Mouse (Mus musculus) bone marrow, adult 2 months (tissue): ENCODE measurements around the gene Usp17lb. TPM values are rescaled to one million over a fixed set of nuclear protein-coding genes. Genes with fewer than 3 reads are reported as not detected.
"Not testable (repeated sequence)": the region's sequence is repeated elsewhere in the genome, so short reads cannot be mapped to it uniquely, and the experiment has no call there.

Source experiments
- H3K27ac ChIP-seq: fragments of 200-500 bp; 2 replicates; pipeline ENCODE4 v1.5.1; 2012; ENCODE audit warnings: low read depth, mild to moderate bottlenecking, control low read depth, inconsistent platforms, low read length; ENCODE audit not compliant: control insufficient read depth, poor library complexity, insufficient read depth
- H3K4me1 ChIP-seq: fragments of 200-500 bp; 2 replicates; pipeline ENCODE4 v1.6.1; 2011; ENCODE audit warnings: low read length; ENCODE audit not compliant: control insufficient read depth, insufficient read depth
- H3K4me3 ChIP-seq: fragments of 200-500 bp; replicated peaks from 2 replicates; pipeline ENCODE3; 2011; ENCODE audit warnings: mild to moderate bottlenecking, low read depth, low read length, control low read depth; ENCODE audit not compliant: control insufficient read depth
- CTCF ChIP-seq: fragments of 200-500 bp; IDR thresholded peaks from 2 replicates; pipeline ENCODE4 v1.5.1; 2011; ENCODE audit warnings: low read length, control low read depth; ENCODE audit not compliant: control insufficient read depth, insufficient read depth
- POLR2A ChIP-seq: fragments of 200-500 bp; IDR thresholded peaks from 2 replicates; pipeline ENCODE4 v1.6.1; 2011; ENCODE audit warnings: low read depth, mild to moderate bottlenecking, control low read depth, low read length, borderline replicate concordance; ENCODE audit not compliant: control insufficient read depth
- WGBS: fragments of 180-500 bp; shearing (Covaris S2); methylation state at CpG from one replicate; pipeline ENCODE4 v1.1.7; 2018; 5-methylcytosine and 5-hydroxymethylcytosine counted together
- polyA plus RNA-seq: library from polyadenylated mRNA; stranded (reverse); fragments of >200 nt; gene quantifications from 2 replicates; pipeline ENCODE4 v1.2.4, GENCODE M21; 2011; ENCODE audit warnings: low replicate concordance; ENCODE audit not compliant: missing spikeins, insufficient read depth, insufficient read length

Gene Usp17lb
- polyA plus RNA-seq, result not detected in 2 replicates

DNA sequence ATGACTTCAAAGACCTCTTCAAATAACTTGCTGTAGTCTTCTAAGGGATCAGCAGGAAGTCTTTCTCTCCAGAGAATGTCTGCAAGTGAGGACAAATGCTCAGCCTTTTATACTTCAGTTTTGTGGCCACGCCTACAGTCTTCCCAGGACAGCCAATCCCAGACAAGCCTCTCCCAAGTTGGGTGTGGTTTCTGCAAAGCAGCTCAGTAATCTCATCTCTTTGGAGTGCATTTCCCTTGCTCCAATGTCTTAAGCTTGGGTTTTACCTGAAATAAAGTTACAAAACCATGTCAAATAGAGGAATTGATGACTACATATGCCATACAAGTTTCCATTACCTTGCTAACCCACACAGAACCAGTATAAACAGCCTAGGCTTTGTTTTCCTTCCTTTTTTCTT lies at the start of gene Usp17lb:
Gene Usp17lb, minus strand, starts transcription at position 101 of the 400 bp plus-strand sequence.
- Histone ChIP-seq H3K4me3 (no peak within 1 kb of the TSS), H3K27ac (no peak within 1 kb of the TSS), H3K4me1 (no peaks in the 10 kb centered on the region)
- 38% methylated on average over 1 of the region's 1 CpGs for WGBS
- TF ChIP-seq CTCF (no peak), POLR2A (no peak)

GRCm38 (mm10) chr7:104877731-104878130 lies 35.3 kb upstream of the Usp17lb start, which contains the start of gene Olfr665:
Gene Olfr665 (plus strand): TSS chr7:104878031.
- Histone ChIP-seq H3K27ac (no peak within 1 kb of the TSS), H3K4me3 (no peak within 1 kb of the TSS), H3K4me1 (no peaks in the 10 kb centered on the region)
- WGBS, result 28% methylated on average over 1 of the region's 1 CpGs
- TF ChIP-seq POLR2A, result no peak
- no peak for TF ChIP-seq CTCF

GRCm38 (mm10) chr7:104861381-104861780 lies 19.0 kb upstream of the Usp17lb start:
- WGBS, result 63% methylated on average over 3 of the region's 3 CpGs
- Histone ChIP-seq H3K4me1 (no peaks in the 10 kb centered on the region), H3K27ac (no peak overlapping the region), H3K4me3 (no peak overlapping the region)
- no peak for TF ChIP-seq CTCF
- no peak for TF ChIP-seq POLR2A

GRCm38 (mm10) chr7:104857683-104858082 lies 15.3 kb upstream of the Usp17lb start:
- Histone ChIP-seq H3K27ac (no peak overlapping the region), H3K4me1 (no peaks in the 10 kb centered on the region), H3K4me3 (no peak overlapping the region)
- WGBS, result 60% methylated on average over 1 of the region's 1 CpGs
- TF ChIP-seq CTCF, result no peak
- no peak for TF ChIP-seq POLR2A

- 75% methylated on average over 2 of the region's 2 CpGs for WGBS
- not testable (repeated sequence) for H3K4me3 ChIP-seq, H3K4me1 ChIP-seq, H3K27ac ChIP-seq
Observed at GRCm38 (mm10) chr7:104856709-104857108, 14.3 kb upstream of the Usp17lb start, which contains the start of gene Usp17la. Gene Usp17la (plus strand): TSS chr7:104857009.

- 68% methylated on average over 3 of the region's 3 CpGs for WGBS
- Histone ChIP-seq H3K4me1 (no peaks in the 10 kb centered on the region), H3K4me3 (no peak overlapping the region), H3K27ac (no peak overlapping the region)
- TF ChIP-seq CTCF (no peak), POLR2A (no peak)
Observed at GRCm38 (mm10) chr7:104855248-104855750, 12.9 kb upstream of the Usp17lb start.

GRCm38 (mm10) chr7:104851546-104851945 lies 9.1 kb upstream of the Usp17lb start:
- not testable (repeated sequence) for H3K27ac ChIP-seq, H3K4me1 ChIP-seq, H3K4me3 ChIP-seq
- WGBS, result 79% methylated on average over 2 of the region's 2 CpGs

DNA sequence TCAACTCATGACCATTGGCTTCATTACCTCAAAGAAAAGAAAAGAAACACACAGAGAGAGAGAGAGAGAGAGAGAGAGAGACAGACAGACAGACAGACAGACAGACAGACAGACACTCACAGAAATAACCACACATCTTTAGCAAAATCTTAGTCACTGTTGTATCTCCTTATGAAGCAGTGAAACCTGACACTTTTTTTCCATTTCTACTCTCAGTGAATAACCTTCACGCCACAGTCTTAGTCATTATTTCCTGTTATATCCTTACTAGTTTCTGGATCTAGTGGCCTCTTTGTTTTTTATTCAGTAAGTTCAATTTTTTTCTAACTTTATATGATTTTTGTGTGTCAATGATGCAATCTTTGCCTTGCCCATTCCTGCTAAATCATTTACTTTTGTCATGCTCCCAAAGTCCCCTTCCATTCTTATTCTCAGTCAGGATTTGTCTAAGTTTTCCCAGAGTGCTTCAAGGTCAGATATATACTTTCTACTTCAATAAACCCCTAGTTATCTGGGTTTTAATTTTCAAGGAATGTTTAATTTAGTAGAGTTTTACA lies 1.4 kb upstream of the Usp17lb start:
- TF ChIP-seq POLR2A (no peak), CTCF (no peak)
- WGBS, result 58% methylated on average over 1 of the region's 1 CpGs
- Histone ChIP-seq H3K4me3 (no peak overlapping the region), H3K27ac (no peak overlapping the region), H3K4me1 (no peaks in the 10 kb centered on the region)

GRCm38 (mm10) chr7:104810335-104810734 lies 32.1 kb downstream of the Usp17lb start:
- WGBS, result 66% methylated on average over 8 of the region's 8 CpGs
- H3K4me3 ChIP-seq, H3K27ac ChIP-seq, H3K4me1 ChIP-seq: not testable (repeated sequence)
